Mouse (Mus musculus) gastrocnemius, postnatal 14 days (tissue): ENCODE results near the gene 4833420G17Rik. TPM values are rescaled to one million over a fixed set of nuclear protein-coding genes. Genes with fewer than 3 reads are reported as not detected.
"Not testable (repeated sequence)": the region's sequence is repeated elsewhere in the genome, so short reads cannot be mapped to it uniquely, and the experiment has no call there.

Experiments
- DNase-seq: peaks from one replicate; pipeline ENCODE4 v3.0.0; 2021; ENCODE audit warnings: mixed read lengths
- intact Hi-C: fragments of 180-260 bp; cut with DNase I; formaldehyde crosslinking; loops from one replicate; pipeline ENCODE4 v1.15.1; 2025; ENCODE audit warnings: low total_unique reads
- long read RNA-seq, 2 experiments: library from polyadenylated mRNA; stranded (forward); transcript quantifications; one replicate each; pipeline ENCODE4 v2.0.0; 2021
- total RNA-seq, 2 experiments: library from RNA; stranded (reverse); gene quantifications; 2 replicates each; pipeline ENCODE4 v1.2.3; 2021

4833420G17Rik gene
- 1 to 10 TPM; 6.2 to 6.5 TPM for total RNA-seq
- long read RNA-seq, experiment 1, partial matches to known transcripts, result 1 of 7 reads
- long read RNA-seq, experiment 1, other reads (novel, unspliced or antisense), result 2 of 7 reads
- long read RNA-seq, experiment 2, partial matches to known transcripts, result 1 of 8 reads
- long read RNA-seq, experiment 2, other reads (novel, unspliced or antisense), result 3 of 8 reads

- intact Hi-C loops, result no loop called here
- DNase-seq, result peak; percentile 87
These were observed at the start of gene 4833420G17Rik for GRCm38 (mm10) chr13:119462596-119463560. Gene 4833420G17Rik (plus strand): TSS chr13:119462768.

GRCm38 (mm10) chr13:119413026-119413425 lies 49.5 kb upstream of the 4833420G17Rik start:
- DNase-seq, result no peak
- intact Hi-C loops, result no loop called here

GRCm38 (mm10) chr13:119418479-119418878 lies 44.1 kb upstream of the 4833420G17Rik start:
- no peak for DNase-seq
- intact Hi-C loops, result no loop called here

- intact Hi-C loops, result no loop called here
- DNase-seq, result no peak
These were observed 32.4 kb upstream of the 4833420G17Rik start for GRCm38 (mm10) chr13:119430164-119430563.

- intact Hi-C loops, result no loop called here
- no peak for DNase-seq
These were observed 30.5 kb upstream of the 4833420G17Rik start for GRCm38 (mm10) chr13:119432041-119432440.

- intact Hi-C loops, result no loop called here
- no peak for DNase-seq
These were observed 28.2 kb upstream of the 4833420G17Rik start for GRCm38 (mm10) chr13:119434359-119434758.

GRCm38 (mm10) chr13:119442244-119442643 lies 20.3 kb upstream of the 4833420G17Rik start:
- intact Hi-C loops, result no loop called here
- no peak for DNase-seq

- DNase-seq, result no peak
- intact Hi-C loops, result no loop called here
These were observed 9.0 kb upstream of the 4833420G17Rik start for GRCm38 (mm10) chr13:119453563-119453962.

- DNase-seq, result no peak
- intact Hi-C loops, result no loop called here
These were observed 7.5 kb upstream of the 4833420G17Rik start for GRCm38 (mm10) chr13:119455082-119455481.

GRCm38 (mm10) chr13:119456342-119456741 lies 6.2 kb upstream of the 4833420G17Rik start:
- intact Hi-C loops, result no loop called here
- DNase-seq, result no peak

GRCm38 (mm10) chr13:119461900-119462595 lies 520 bp upstream of the 4833420G17Rik start:
- no peak for DNase-seq
- intact Hi-C loops, result no loop called here

GRCm38 (mm10) chr13:119476631-119477030 lies 14.1 kb downstream of the 4833420G17Rik start:
- DNase-seq, result no peak
- intact Hi-C loops, result no loop called here

- DNase-seq, result no peak
- intact Hi-C loops, result no loop called here
These were observed 15.2 kb downstream of the 4833420G17Rik start for GRCm38 (mm10) chr13:119477789-119478188.

GRCm38 (mm10) chr13:119487354-119487753 lies 24.8 kb downstream of the 4833420G17Rik start:
- intact Hi-C loops, result no loop called here
- no peak for DNase-seq

GRCm38 (mm10) chr13:119487880-119488580 lies 25.5 kb downstream of the 4833420G17Rik start, which contains the start of the genes Tmem267 and 3110070M22Rik:
Gene Tmem267 (plus strand): TSS chr13:119488039.
Gene 3110070M22Rik (minus strand): TSS chr13:119488383.
- intact Hi-C loops, result no loop called here
- peak; percentile 86 for DNase-seq

GRCm38 (mm10) chr13:119492083-119492482 lies 29.5 kb downstream of the 4833420G17Rik start:
- intact Hi-C loops, DNase-seq: not testable (repeated sequence)

- intact Hi-C loops, DNase-seq: not testable (repeated sequence)
These were observed 32.4 kb downstream of the 4833420G17Rik start for GRCm38 (mm10) chr13:119494938-119495337.
